Mouse (Mus musculus): Measurements from ENCODE around the gene Serpinb1a. TPM values are rescaled to one million over a fixed set of nuclear protein-coding genes. Genes with fewer than 3 reads are reported as not detected.

The Serpinb1a gene
- total RNA-seq, 2 experiments from 2014 or later: 43.8 to 67.3 TPM

DNA sequence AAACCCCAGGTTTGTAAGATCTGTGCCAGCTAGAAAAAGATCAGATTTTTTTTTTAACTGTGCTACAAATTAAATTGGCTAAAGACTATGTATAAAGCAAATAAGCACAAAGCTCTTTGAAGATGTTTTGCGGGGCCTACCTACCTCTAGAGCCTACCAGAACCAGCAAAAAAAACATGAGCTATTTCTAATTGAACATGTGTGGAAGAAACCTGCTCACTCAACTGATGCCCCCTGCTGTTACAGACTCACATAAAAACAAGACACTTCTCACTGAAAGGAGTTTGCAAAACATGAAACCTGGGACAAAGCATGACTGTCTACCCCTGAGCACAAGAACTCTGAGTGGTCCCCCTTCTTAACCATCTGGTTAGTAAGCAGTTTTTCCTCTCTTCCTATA, 53.9 kb downstream of the Serpinb1a start:
- DNase-seq: no peak

DNA sequence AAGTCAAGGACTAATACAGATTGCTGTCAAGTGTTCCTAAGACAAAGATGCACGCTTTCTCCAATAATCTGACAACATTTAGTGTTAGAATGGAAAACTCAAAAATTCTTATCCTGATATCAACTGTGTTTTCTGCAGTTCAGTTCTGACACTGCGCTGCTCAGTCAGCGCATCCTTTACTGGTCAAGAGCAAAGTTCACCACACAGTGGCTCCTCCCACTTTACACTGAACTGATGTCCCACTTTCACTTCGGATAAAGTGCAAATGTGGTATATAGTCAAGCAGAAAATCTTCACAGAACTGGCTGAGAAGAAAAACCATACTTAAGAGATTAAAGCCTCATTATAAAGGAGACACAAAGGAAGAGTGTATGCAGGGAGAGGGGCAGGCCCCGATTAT, 55.8 kb downstream of the Serpinb1a start:
- DNase-seq: no peak

GRCm38 (mm10) chr13:32794619-32795018, 56.4 kb downstream of the Serpinb1a start:
- DNase-seq: peak; percentile 69

Other genes with a start within 250 kb of the Serpinb1a start
- gene Mylk4, start 67.2 kb downstream of the Serpinb1a start, total RNA-seq (2021): 10 to 100 TPM in 1 of 2 experiments, 1 to 10 TPM in 1; 4.5 to 17.1 TPM
- gene Wrnip1, start 49.1 kb downstream of the Serpinb1a start, total RNA-seq (2021): 10 to 100 TPM; 36.3 to 39.9 TPM
- not detected for gene D930007J09Rik, start 48.3 kb downstream of the Serpinb1a start, total RNA-seq (2021)
- under 1 TPM in 1 of 2 experiments, not detected in 1; 0.42 TPM for gene Serpinb1c, start 47.0 kb upstream of the Serpinb1a start, total RNA-seq (2021)
- gene Serpinb6b, start 114.0 kb upstream of the Serpinb1a start, total RNA-seq (2021): 10 to 100 TPM; 20.1 to 32.0 TPM
- gene Serpinb9, start 152.1 kb upstream of the Serpinb1a start, total RNA-seq (2021): 10 to 100 TPM; 12.9 to 16.3 TPM
- not detected for gene Serpinb9b, start 176.2 kb upstream of the Serpinb1a start, total RNA-seq (2021)
- under 1 TPM; 0.24 to 0.27 TPM for gene Serpinb1b, start 227.4 kb upstream of the Serpinb1a start, total RNA-seq (2021)

Data from adrenal gland, postnatal 10 days (tissue).